Mouse (Mus musculus) frontal cortex, postnatal 36 days (tissue): ENCODE results near the gene Ivd.

Experiments used
- DNase-seq, 2 experiments: peaks; one replicate each; pipeline ENCODE4 v3.0.0; 2022; ENCODE audit warnings: low spot score in 2 of 2

The Ivd gene

GRCm38 (mm10) chr2:118881956-118882355, 20.2 kb downstream of the Ivd start:
- DNase-seq, result no peak

GRCm38 (mm10) chr2:118882840-118883679, 21.3 kb downstream of the Ivd start:
- DNase-seq, result peak; percentile 92 to 93

DNA sequence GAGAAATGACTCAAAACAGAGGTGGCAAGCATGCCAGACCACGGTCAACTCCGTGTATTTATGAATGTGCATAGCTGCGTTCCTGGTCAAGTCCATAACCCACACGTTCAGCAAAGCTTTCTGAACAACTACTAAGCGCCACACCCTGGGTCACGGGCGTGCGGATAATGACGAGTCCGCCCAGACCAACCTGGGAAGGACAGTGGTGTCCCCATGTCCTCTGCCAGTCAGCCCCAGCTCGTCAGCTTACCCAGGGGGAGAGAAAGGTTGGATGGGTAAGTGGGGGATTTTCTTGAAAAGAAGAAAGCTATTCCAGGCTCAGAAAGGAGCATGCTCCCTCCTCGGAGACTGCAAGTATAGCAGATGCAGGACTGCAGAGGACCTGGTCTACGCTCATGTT, 25.7 kb downstream of the Ivd start:
- DNase-seq, result no peak

- DNase-seq, result no peak
Observed at GRCm38 (mm10) chr2:118887845-118888548, 26.2 kb downstream of the Ivd start.

- DNase-seq, result no peak
Observed at GRCm38 (mm10) chr2:118891173-118891572, 29.4 kb downstream of the Ivd start.

DNA sequence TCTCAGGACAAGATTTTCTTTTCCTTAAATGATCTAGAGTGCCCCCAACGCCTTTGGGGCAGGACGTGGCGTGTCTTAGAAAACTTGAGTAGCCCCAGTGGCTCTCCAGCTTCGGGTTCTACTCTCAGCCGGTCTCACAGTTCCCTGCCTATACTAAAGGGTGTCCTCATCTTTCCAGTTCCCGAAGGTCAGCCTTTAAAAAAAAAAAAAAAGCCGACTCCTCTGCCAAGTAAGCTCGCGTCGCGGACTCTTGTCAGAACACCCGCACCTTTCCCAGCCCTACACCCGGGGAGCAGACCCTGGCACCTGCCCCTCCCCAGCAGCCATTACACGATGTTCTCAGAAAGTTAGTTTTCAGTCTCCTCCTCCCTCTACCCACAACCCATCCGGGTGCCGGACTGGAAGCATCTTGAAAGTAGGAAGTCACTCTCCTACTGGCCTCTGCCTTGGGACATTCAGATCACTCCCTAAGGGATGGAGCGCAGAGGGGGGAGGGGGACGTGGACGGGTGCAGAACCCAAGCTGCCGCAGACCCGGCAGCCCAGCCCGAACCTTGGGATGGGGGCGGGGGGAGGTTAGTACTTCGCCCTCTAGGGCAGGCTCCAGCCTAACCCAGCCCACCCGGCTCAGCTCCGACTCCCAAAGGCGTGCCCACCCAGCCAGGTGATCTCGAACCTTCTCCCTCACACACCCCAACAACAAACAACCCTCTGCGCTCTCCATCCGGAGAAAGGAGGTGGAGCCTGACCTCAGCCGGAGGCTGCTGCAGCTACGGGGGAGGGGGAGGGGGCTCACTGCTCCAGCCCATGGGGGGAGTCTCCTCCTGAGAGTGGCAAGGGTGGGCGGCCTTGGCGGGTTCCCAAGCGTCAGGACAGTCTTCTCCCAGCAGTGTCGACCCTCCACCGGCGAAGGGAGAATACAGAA, 34.5 kb downstream of the Ivd start:
- no peak for DNase-seq

GRCm38 (mm10) chr2:118896914-118897291, 35.1 kb downstream of the Ivd start:
- DNase-seq, result no peak

- no peak for DNase-seq
Observed at GRCm38 (mm10) chr2:118897392-118897791, 35.6 kb downstream of the Ivd start.

GRCm38 (mm10) chr2:118897808-118898207, 36.1 kb downstream of the Ivd start:
- no peak for DNase-seq

DNA sequence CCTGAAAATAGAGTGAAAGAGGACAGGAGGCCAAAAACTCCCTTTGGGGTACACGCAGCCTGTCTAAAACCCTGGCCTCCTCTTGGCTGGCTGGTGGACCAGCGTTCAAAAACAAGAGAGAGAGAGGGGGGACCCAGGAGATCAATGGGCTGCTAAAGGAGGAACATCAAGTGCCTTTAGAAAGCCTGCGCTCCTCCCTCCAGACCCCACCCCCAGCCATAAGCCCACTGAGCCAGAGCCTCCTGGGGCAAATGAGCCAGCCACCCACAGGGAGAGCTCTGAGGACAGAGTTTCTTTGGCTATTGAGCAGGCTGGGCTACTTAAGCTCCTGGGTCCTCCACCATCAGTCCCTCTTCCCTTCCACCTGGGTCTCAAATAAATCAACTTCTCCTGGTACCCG, 37.0 kb downstream of the Ivd start:
- DNase-seq, result no peak

GRCm38 (mm10) chr2:118899306-118899705, 37.6 kb downstream of the Ivd start:
- DNase-seq, result no peak

DNA sequence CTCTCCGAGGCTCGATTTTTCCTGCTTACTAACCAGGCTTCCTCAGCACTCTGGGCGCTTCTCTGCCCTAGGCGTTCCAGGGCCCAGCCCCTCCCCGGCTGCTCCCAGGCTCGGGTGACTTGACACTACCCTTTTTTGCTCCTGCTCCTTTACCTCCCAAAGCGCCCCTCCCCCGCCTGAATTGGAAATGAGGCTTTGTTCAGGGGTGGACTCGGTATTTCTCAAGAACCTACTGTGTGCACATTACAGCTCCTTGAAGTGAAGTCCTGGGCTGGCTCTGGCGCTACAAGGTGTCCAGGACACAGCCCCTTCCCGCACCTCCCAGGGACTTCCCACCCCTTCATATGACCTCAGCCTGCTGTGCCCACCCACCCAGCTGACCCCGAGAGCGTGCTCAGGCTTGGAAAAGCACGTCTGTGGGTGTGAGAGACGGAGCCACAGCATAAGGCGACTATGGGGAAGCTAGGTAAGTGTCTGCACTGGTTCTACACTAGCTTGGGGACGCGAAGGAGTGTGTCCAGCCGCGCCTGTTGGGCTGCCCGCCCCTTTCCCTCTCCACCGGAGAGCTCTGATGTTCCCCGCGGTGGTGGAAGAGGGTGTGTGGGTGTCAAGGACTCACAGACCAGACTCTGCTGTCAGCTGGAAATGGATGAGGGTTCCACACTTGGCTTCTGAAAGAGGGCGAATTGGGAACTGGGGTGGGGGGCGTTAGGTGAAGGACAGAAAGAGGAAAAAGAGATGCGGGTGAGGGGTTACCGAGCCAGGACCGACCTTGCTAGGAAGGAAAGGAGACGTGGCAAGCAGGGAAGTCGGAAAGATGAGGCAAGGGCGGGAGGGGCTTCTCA, 38.4 kb downstream of the Ivd start, which contains the start of gene Bahd1:
Bahd1 (plus strand) TSS at position 397 of the 845 bp plus-strand sequence.
- DNase-seq, result peak; percentile 30 to 40

- DNase-seq, result no peak
Observed at GRCm38 (mm10) chr2:118900826-118901140, 39.0 kb downstream of the Ivd start.

DNA sequence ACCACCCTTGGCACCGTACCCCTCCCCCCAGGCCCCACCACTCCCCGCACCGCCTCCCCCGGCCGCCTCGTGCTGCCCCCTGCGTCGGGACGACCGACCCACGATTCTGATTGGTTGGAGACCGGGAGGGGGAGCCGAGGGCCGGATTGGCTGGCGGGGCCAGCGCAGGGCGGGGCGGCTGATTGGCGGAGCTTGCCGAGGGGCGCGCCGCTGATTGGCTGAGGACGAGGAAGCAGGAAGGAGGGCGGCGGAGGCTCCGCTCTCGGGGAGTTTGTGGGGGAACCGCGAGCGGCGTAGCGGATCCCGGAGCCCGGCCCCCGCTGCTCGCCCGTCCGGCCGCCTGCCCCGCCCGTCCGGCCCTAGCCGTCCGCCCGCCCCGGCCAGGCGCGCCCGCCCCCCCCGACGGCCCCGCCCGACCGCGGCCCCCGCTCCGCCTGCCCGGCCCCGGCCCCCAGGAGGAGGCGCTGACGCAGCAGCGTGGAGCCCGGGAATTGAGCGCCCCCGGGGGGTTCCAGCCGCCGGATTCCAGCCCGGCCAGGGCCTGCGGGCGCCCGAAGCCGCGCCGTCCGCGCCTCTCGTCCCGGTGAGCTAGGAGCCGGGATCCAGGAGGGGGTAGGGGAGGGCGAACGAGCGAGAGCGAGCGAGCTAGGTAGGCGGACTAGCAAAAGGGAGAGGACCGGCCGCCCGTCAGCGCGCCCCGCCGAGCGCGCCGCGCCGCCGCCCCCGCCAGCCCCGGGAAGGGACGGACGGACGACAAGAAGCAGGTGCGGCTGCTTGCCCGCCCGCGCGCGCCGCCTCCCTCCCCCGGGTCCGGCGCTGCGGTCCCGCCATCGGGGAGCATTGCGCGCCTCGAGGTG, 39.6 kb downstream of the Ivd start:
- peak; percentile 98 for DNase-seq

DNA sequence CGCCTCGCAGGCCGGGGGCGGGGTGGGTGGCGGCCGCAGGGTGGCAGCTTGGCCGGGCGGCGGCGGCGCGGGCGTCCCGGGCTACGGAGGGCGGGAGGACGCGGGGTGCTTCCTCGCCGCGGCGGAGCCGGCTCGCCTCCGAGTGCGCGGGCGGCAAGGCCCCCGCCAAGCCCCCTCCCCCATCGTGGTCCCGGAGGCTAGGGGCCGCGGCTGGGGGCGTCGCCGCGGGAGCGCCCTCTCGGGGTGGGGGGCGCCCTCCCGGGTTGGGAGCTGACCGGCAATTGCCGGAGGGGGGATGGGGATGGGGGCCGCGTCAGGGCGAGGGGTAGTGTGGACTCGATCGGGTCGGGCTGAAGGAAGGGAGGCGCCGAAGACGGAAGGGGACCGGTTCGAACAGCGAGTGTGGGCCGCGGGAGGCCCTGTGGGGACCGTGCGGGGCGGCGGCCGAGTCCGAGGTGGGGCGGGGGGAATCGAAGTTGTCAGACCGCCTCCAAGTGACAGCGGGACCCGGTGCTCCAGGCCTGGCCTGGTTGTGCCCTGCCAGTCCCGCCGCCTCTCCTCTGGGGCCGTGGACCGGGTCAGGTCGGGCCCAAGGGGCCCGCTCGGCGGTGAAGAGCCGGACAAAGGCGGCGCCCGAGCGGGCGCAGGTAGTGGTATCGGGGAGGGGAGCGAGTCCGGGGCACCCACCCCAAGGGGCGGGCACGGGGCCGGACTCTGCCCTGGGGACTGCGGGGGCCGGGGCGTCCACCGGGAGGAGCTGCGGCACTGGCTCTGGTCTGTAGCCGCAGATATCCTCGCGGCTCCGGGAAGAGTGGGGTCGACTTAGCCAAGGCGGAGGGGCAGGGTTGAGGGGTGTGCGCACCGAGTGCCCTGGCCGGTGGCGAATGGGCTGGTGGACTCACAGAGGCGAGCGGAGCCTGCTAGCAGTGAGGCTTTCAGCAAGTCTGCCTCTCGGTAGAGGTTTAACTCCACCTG, 40.6 kb downstream of the Ivd start:
- DNase-seq, result no peak

- no peak for DNase-seq
Observed at GRCm38 (mm10) chr2:118903333-118903741, 41.6 kb downstream of the Ivd start.

DNA sequence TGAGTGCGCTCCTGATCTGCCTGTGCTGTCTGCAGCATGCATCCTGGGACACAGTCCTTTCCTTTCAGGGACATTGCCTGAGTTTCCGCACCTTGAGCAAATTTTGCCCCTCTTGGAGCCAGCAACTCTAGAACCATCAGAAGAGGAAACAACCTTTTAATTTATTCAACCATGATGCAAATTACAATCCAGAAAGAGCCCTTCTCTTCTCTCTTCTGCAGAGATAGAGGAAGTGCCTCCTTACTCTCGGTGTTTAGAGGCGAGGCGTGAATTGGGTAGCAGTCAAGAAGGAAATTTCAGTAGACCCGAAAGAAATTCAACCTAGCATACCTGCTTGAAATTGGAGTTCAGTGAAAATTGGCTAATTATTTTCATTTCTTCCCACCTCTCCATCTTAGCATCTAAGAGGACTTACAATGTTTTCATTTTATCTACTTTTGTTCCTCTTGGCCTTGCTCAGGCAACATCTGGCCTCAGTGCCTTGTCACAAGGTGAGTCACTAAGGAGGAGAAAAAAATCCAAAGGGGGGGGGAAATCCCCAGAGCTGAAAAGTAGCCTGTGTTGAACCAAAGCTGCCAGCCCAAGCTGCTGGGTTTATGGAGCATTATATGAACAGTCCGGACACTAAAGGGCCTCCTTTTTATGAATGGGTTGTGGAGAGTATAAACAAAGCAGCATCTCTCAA, 43.8 kb downstream of the Ivd start:
- DNase-seq, result no peak

DNA sequence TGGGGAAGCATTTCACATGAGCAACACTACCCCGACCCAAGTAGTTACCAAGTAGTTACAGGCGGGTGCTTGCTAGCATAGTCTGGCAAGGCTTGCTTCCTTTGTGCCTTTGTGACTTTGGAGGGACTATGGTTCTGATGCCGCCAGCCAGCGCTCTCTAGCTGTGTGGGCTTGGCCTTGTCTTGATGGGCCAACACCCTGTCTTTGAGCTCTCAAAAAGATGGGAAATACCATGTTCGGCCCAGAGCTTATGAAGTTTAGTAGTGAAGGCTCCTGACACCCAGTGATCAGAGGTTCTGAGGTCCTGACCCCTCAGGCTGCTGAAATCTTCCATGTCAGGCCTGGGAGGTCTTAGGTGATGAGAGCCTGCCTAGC, 44.4 kb downstream of the Ivd start:
- DNase-seq, result no peak

DNA sequence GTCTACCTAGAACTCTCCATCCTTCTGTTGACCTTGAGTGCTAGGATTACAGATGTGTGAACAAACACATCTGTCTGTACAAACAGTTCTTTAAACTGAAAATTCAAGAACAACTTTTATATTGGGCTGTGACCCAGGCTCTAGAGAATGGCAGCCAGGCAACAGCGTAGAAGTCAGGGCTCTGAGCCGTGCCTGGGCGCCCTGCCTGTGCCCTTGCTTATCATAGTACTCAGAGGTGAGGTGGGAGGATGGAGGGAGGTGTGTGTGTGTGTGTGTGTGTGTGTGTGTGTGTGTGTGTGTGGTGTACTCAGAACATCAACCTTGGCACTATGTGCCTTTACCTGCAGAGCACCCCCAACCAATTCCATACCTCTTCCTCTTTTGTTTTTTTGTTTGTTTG, 46.0 kb downstream of the Ivd start:
- DNase-seq, result no peak
